Mouse (Mus musculus) embryonic facial prominence, embryonic 11.5 days (tissue): ENCODE results near the gene Polr2c. TPM values are rescaled to one million over a fixed set of nuclear protein-coding genes. Genes with fewer than 3 reads are reported as not detected.

ENCODE experiments used
- ATAC-seq: fragments of 200-750 bp; cut with Nextera tagmentation; replicated peaks from 2 replicates; pipeline ENCODE4 v1.8.0; 2017; ENCODE audit warnings: low read depth; ENCODE audit not compliant: insufficient number of reproducible peaks, low FRiP score, low TSS enrichment
- DNase-seq: peaks from one replicate; pipeline ENCODE4 v3.0.0-alpha.2; 2015; ENCODE audit warnings: low spot score
- H3K27ac ChIP-seq: fragments of 300-500 bp; sonication (generic); replicated peaks from 2 replicates; pipeline ENCODE4 v1.5.1; 2014; ENCODE audit warnings: mild to moderate bottlenecking, low read depth, low read length, control low read depth
- H3K27me3 ChIP-seq: fragments of 300-500 bp; sonication (generic); 2 replicates; pipeline ENCODE4 v1.6.1; 2014; ENCODE audit warnings: mild to moderate bottlenecking, low read length, moderate library complexity, mixed read lengths; ENCODE audit not compliant: control insufficient read depth, insufficient read depth
- H3K36me3 ChIP-seq: fragments of 300-500 bp; sonication (generic); replicated peaks from 2 replicates; pipeline ENCODE4 v1.6.1; 2014; ENCODE audit warnings: low read depth, mild to moderate bottlenecking, low read length, moderate library complexity, mixed read lengths; ENCODE audit not compliant: control insufficient read depth, insufficient read depth
- H3K4me1 ChIP-seq: fragments of 300-500 bp; sonication (generic); 2 replicates; pipeline ENCODE4 v1.6.1; 2014; ENCODE audit warnings: low read length, mixed read lengths; ENCODE audit not compliant: control insufficient read depth, insufficient read depth
- H3K4me2 ChIP-seq: fragments of 300-500 bp; sonication (generic); 2 replicates; pipeline ENCODE4 v1.6.1; 2014; ENCODE audit warnings: low read depth, mild to moderate bottlenecking, control low read depth, low read length, moderate library complexity
- H3K4me3 ChIP-seq: fragments of 300-500 bp; sonication (generic); 2 replicates; pipeline ENCODE4 v1.5.1; 2014; ENCODE audit warnings: low read depth, low read length, control low read depth
- H3K9ac ChIP-seq: fragments of 300-500 bp; sonication (generic); replicated peaks from 2 replicates; pipeline ENCODE4 v1.6.1; 2014; ENCODE audit warnings: mild to moderate bottlenecking, control low read depth, low read length
- H3K9me3 ChIP-seq: fragments of 300-500 bp; sonication (generic); replicated peaks from 2 replicates; pipeline ENCODE4 v1.6.1; 2016; ENCODE audit warnings: mild to moderate bottlenecking, low read length, inconsistent platforms, mixed read lengths; ENCODE audit not compliant: control insufficient read depth
- WGBS: fragments of 180-500 bp; shearing (Covaris S2); extraction: QIAGEN DNeasy Blood & Tissue Kit; methylation state at CpG from one replicate; pipeline ENCODE4 v1.1.7; 2014; 5-methylcytosine and 5-hydroxymethylcytosine counted together
- polyA plus RNA-seq: library from polyadenylated mRNA; unstranded; fragments of >200 nt; fragmentation: Nextera tagmentation; extraction: Ambion mirVana; gene quantifications from 2 replicates; pipeline ENCODE4 v1.2.1, GENCODE M21; 2014

Polr2c gene
- polyA plus RNA-seq, 1 experiment from 2014 or later = 173 TPM

GRCm38 (mm10) chr8:94870003-94870402 lies 12.8 kb downstream of the Polr2c start:
- H3K27ac ChIP-seq = no peak overlapping the region
- H3K4me2 ChIP-seq = no peak overlapping the region

GRCm38 (mm10) chr8:94870474-94871107 lies 13.3 kb downstream of the Polr2c start:
- no peaks in the 10 kb centered on the region for H3K9me3 ChIP-seq
- no peaks in the 10 kb centered on the region; the same call in none of the 2 replicates for H3K36me3 ChIP-seq
- peaks cover 4% of the 10 kb centered on the region for H3K4me1 ChIP-seq
- peak overlapping the region; percentile 29 for H3K9ac ChIP-seq
- ATAC-seq = no peak
- peak overlapping the region; percentile 42 for H3K4me3 ChIP-seq
- no peak overlapping the region for H3K27ac ChIP-seq
- peaks cover 7% of the 10 kb centered on the region for H3K27me3 ChIP-seq
- H3K4me2 ChIP-seq = peak overlapping the region; percentile 75
- WGBS = 4% methylated on average over 22 of the region's 22 CpGs
- DNase-seq = no peak

More at GRCm38 (mm10) chr8:94870003-94870402, 12.8 kb downstream of the Polr2c start:
- ATAC-seq = no peak
- peaks cover 3% of the 10 kb centered on the region for H3K27me3 ChIP-seq
- H3K9me3 ChIP-seq = no peaks in the 10 kb centered on the region
- H3K4me1 ChIP-seq = no peaks in the 10 kb centered on the region; the same call in none of the 2 replicates
- DNase-seq = no peak
- peaks cover 2% of the 10 kb centered on the region for H3K36me3 ChIP-seq
- 15% methylated on average over 4 of the region's 4 CpGs for WGBS
- H3K9ac ChIP-seq = no peak overlapping the region
- H3K4me3 ChIP-seq = no peak overlapping the region

- 0 out of 2 replicates have a peak, but pooled peaks have one; percentile 11 for ATAC-seq
- 13% methylated on average over 7 of the region's 7 CpGs for WGBS
These were observed 14.1 kb downstream of the Polr2c start for GRCm38 (mm10) chr8:94871108-94871894.

GRCm38 (mm10) chr8:94872156-94872555 lies 14.9 kb downstream of the Polr2c start:
- WGBS = 29% methylated on average over 3 of the region's 3 CpGs
- Histone ChIP-seq H3K4me1 (peaks cover 4% of the 10 kb centered on the region), H3K27me3 (peaks cover 7% of the 10 kb centered on the region), H3K9me3 (no peaks in the 10 kb centered on the region), H3K9ac (no peak overlapping the region), H3K27ac (no peak overlapping the region), H3K4me2 (no peak overlapping the region; the same call in 1 of the 2 replicates), H3K4me3 (no peak overlapping the region), H3K36me3 (no peaks in the 10 kb centered on the region)
- ATAC-seq (no peak), DNase-seq (peak; percentile 31)

More at GRCm38 (mm10) chr8:94871108-94871894, 14.1 kb downstream of the Polr2c start:
- H3K27me3 ChIP-seq = peaks cover 7% of the 10 kb centered on the region
- H3K4me3 ChIP-seq = peak overlapping the region; percentile 42
- peak overlapping the region; percentile 75 for H3K4me2 ChIP-seq
- peak overlapping the region; percentile 29 for H3K9ac ChIP-seq
- peaks cover 4% of the 10 kb centered on the region for H3K4me1 ChIP-seq
- peak; percentile 79 for DNase-seq
- no peaks in the 10 kb centered on the region for H3K9me3 ChIP-seq
- no peaks in the 10 kb centered on the region; the same call in 1 of the 2 replicates for H3K36me3 ChIP-seq
- no peak overlapping the region for H3K27ac ChIP-seq

GRCm38 (mm10) chr8:94872576-94872975 lies 15.3 kb downstream of the Polr2c start:
- no peak overlapping the region for H3K4me3 ChIP-seq
- H3K9me3 ChIP-seq = no peaks in the 10 kb centered on the region
- no peak for ATAC-seq
- H3K9ac ChIP-seq = no peak overlapping the region
- H3K27ac ChIP-seq = no peak overlapping the region
- H3K27me3 ChIP-seq = peaks cover 7% of the 10 kb centered on the region
- 44% methylated on average over 2 of the region's 2 CpGs for WGBS
- H3K36me3 ChIP-seq = no peaks in the 10 kb centered on the region
- H3K4me2 ChIP-seq = no peak overlapping the region
- DNase-seq = no peak
- peaks cover 4% of the 10 kb centered on the region for H3K4me1 ChIP-seq

GRCm38 (mm10) chr8:94874358-94874757 lies 17.1 kb downstream of the Polr2c start:
- Histone ChIP-seq H3K27me3 (peaks cover 7% of the 10 kb centered on the region), H3K9me3 (no peaks in the 10 kb centered on the region), H3K27ac (no peak overlapping the region; the same call in 1 of the 2 replicates), H3K4me3 (peak overlapping the region; percentile 70; the same call in 1 of the 2 replicates), H3K9ac (no peak overlapping the region), H3K36me3 (no peaks in the 10 kb centered on the region), H3K4me2 (peak overlapping the region; percentile 29), H3K4me1 (peaks cover 4% of the 10 kb centered on the region)
- DNase-seq (peak; percentile 81), ATAC-seq (no peak)
- 16% methylated on average over 6 of the region's 6 CpGs for WGBS

GRCm38 (mm10) chr8:94875096-94875870 lies 18.0 kb downstream of the Polr2c start:
- no peaks in the 10 kb centered on the region for H3K36me3 ChIP-seq
- H3K4me3 ChIP-seq = peak overlapping the region; percentile 70
- H3K27me3 ChIP-seq = peaks cover 7% of the 10 kb centered on the region
- H3K27ac ChIP-seq = no peak overlapping the region
- H3K4me1 ChIP-seq = peaks cover 4% of the 10 kb centered on the region
- ATAC-seq (no peak), DNase-seq (no peak)
- H3K4me2 ChIP-seq = peak overlapping the region; percentile 92
- WGBS = 16% methylated on average over 17 of the region's 17 CpGs
- H3K9me3 ChIP-seq = no peaks in the 10 kb centered on the region
- peak overlapping the region; percentile 63 for H3K9ac ChIP-seq
